Mouse (Mus musculus): ENCODE data around the gene Rnf224. TPM values are rescaled to one million over a fixed set of nuclear protein-coding genes. Genes with fewer than 3 reads are reported as not detected.

The Rnf224 gene
- not detected in 2 replicates for polyA plus RNA-seq (2016; fragmentation: Nextera tagmentation; extraction: Ambion mirVana)

DNA sequence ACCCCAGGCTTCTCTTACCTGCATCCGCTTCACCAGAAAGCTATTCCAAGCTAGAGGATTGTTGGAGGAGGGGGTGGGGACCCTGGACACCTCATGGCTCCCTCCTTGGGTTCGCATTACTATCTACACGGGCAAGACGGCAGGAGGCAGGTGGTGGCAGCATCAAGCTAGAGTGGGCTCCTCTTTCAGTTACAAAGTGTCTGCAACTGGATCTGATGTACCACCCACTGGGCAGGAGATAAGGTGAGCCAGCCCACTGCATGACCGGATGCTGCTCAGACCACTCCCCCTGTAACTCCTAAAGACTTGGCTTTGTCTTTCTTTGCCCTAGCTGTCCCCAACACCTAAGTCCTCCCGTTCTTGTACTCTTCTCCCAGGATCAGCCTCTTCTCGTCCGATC is at the start of gene Rnf224:
Rnf224 (minus strand) TSS at position 174 of the 400 bp plus-strand sequence.
- no peak for DNase-seq (ENCODE audit: low spot score)
- Histone ChIP-seq H3K27ac (replicated peaks) (no peak within 1 kb of the TSS), H3K4me1 (peaks cover 20% of the 10 kb centered on the region), H3K36me3 (replicated peaks) (no peaks in the 10 kb centered on the region), H3K9me3 (no peaks in the 10 kb centered on the region), H3K27me3 (replicated peaks; ENCODE audit: low read depth, poor library complexity, severe bottlenecking) (peaks cover 36% of the 10 kb centered on the region), H3K4me3 (no peak within 1 kb of the TSS)
- 32% methylated on average over 8 of the region's 8 CpGs for WGBS

DNA sequence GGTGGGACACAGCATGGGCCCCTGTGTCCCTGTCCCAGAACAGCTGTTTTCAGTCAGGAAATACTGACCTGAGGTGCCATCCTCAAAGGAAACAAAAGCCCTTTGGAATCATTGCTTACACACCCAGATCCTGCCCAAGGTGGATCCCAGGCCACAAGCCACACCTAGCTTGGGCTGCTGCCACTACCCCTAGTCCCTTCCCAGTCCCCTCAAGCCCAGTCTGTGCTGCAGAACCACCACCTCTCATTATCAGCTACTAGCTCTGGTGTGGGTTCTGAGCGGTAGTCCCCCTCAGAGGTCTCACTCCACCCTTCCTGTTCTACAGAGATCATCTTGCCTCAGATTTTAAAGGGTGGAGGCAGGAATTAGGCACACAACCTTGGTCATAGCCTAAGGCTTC is 49.7 kb upstream of the Rnf224 start:
- H3K27ac ChIP-seq (replicated peaks) = no peak overlapping the region

DNA sequence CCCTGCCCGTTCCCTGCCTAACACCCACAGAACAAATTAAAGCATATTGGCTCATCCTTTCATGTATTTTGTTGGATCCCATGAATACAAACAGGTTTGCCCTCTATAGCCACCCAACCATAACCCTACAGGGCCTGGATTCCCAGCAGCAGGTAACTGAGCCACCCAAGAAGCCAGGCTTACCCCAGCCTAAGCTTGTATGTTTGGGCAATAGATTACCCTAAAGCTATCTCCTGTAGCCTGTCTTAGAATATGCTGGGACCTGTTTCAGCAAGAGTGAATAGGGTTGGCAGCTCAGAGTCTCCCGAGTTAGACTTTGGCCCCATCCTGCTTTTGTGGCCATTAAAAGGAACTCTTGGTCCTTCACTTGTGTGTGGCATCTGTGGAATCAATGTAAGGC is 49.0 kb upstream of the Rnf224 start:
- 88% methylated on average over 2 of the region's 2 CpGs for WGBS
- peaks cover 61% of the 10 kb centered on the region for H3K36me3 ChIP-seq (replicated peaks)
- H3K27ac ChIP-seq (replicated peaks) = no peak overlapping the region
- peaks cover 43% of the 10 kb centered on the region for H3K27me3 ChIP-seq (replicated peaks; ENCODE audit: low read depth, poor library complexity, severe bottlenecking)
- no peaks in the 10 kb centered on the region for H3K9me3 ChIP-seq
- H3K4me3 ChIP-seq = no peak overlapping the region
- H3K4me1 ChIP-seq = peaks cover 10% of the 10 kb centered on the region
- DNase-seq (ENCODE audit: low spot score) = no peak

More for the DNA sequence above, 49.7 kb upstream of the Rnf224 start:
- no peak for DNase-seq (ENCODE audit: low spot score)
- Histone ChIP-seq H3K4me3 (no peak overlapping the region), H3K27me3 (replicated peaks; ENCODE audit: low read depth, poor library complexity, severe bottlenecking) (peaks cover 51% of the 10 kb centered on the region), H3K36me3 (replicated peaks) (peaks cover 53% of the 10 kb centered on the region), H3K4me1 (peaks cover 17% of the 10 kb centered on the region), H3K9me3 (no peaks in the 10 kb centered on the region)
- 73% methylated on average over 1 of the region's 1 CpGs for whole genome bisulfite sequencing

DNA sequence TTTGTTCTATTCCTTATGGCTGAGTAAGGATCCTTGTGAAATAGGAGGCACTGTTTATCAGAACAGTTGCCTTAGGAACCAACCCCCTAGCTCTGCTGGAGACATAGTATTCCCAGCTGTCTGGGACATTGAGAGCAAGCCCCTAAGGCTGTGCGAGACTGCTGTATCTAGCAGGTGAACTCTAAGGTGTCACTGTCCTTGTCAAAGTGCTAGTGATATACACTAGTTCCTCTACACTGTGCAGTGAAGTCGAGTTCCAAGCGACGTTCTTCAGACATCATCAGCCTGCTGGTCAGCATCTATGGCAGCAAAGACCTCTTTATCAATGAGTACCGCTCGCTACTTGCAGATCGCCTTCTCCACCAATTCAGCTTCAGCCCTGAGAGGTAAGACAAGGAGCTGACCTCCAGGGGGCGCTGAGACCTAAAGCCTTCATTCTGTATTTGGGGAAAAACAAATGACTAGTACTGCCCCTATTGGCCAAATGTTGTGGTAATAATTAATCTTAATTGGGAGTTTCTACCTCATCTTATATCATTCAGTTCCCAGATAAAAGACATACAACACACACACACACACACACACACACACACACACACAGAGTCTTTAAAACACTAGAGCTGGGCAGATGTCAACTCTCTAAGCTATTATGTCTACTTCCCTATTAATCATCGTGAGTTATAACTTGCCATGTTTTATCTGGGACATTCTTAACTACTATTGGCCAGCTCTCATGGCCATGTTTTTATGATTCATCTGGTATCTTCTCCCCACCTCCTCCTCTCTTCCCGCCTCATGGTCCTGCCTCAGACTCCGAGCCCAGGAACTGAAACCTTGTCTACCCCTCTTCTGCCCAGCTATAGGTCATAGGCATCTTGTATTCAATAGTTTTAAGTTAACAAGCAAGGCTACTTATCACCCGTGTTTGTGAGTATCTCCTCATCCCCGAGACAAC is 42.6 kb upstream of the Rnf224 start:
- H3K27ac ChIP-seq (replicated peaks) = no peak overlapping the region
- WGBS = 64% methylated on average over 13 of the region's 13 CpGs
- H3K36me3 ChIP-seq (replicated peaks) = peaks cover 99% of the 10 kb centered on the region
- peak; percentile 81 for DNase-seq (ENCODE audit: low spot score)
- no peaks in the 10 kb centered on the region for H3K27me3 ChIP-seq (replicated peaks; ENCODE audit: low read depth, poor library complexity, severe bottlenecking)
- H3K9me3 ChIP-seq = no peaks in the 10 kb centered on the region
- H3K4me3 ChIP-seq = no peak overlapping the region
- H3K4me1 ChIP-seq = no peaks in the 10 kb centered on the region

DNA sequence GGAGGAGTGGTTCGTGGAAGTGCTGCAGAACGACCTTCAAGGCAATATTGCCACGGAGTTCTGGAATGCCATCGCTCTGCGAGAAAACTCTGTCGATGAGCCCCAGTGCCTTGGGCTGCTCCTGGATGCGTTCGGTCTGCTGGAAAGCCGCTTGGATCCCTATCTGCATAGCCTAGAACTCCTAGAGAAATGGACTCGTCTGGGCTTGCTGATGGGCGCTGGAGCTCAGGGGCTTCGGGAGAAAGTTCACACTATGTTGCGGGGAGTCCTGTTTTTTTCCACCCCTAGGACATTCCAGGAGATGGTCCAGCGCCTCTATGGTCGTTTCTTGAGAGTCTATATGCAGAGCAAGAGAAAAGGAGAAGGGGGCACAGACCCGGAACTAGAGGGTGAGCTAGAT is 36.4 kb upstream of the Rnf224 start:
- DNase-seq (ENCODE audit: low spot score) = no peak

DNA sequence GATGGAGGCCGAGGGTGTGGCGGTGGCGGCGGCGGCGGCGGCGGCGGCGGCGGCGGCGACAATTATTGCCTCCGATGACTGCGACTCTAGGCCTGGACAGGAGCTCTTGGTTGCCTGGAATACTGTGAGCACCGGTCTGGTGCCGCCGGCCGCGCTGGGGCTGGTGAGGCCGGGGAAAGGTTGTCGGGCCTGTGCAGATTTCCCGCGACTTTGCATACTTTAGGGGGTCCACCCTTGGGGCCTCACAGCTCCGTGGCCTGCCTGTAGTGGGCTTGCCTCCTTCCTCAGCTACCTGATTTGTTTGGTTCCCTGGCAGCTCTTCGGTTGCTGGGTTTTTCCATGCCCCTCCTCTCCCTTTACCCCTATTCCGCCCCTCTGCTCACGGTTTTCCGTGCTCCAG is 35.9 kb upstream of the Rnf224 start:
- WGBS = under 1% methylated on average over 29 of the region's 29 CpGs
- H3K36me3 ChIP-seq (replicated peaks) = peaks cover 81% of the 10 kb centered on the region
- peak overlapping the region; percentile 88 for H3K27ac ChIP-seq (replicated peaks)

More for the DNA sequence above, 36.4 kb upstream of the Rnf224 start:
- Histone ChIP-seq H3K36me3 (replicated peaks) (peaks cover 82% of the 10 kb centered on the region), H3K27me3 (replicated peaks; ENCODE audit: low read depth, poor library complexity, severe bottlenecking) (no peaks in the 10 kb centered on the region), H3K4me1 (peaks cover 26% of the 10 kb centered on the region), H3K9me3 (no peaks in the 10 kb centered on the region), H3K4me3 (peak overlapping the region; percentile 98), H3K27ac (replicated peaks) (peak overlapping the region; percentile 88)
- WGBS = 41% methylated on average over 16 of the region's 16 CpGs

DNA sequence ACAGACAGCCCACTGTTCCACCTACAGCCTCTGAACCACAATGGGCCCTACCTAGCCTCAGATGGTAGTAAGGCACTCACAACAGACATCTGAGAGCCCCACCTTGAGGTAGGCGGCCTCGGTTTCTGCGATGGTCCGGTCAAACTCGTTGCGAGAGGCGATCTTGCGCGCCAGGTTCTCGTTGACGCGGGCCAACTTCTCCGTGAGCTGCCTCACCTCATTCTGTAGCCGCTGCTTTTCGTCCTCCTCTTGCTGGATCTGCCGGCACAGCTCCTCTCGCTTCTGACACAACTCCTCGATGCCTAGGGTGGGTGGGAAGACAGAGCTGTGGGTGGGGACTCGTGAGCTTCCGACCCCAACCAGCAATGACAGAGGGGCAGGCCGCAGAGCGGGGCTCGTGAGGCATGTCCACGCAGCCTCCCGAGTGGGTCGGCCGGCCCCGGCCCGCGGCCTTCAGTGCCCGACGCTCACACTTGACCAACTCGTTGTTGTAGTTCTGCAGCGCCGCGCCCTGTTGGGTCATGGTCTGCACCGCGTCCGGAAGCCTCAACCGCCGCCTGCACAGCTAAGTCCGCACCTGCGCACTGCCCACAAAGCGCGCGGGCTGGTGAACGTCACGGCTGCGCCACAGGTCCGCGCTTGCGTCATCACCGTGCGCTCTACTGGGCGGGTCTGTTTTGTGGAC is 35.4 kb upstream of the Rnf224 start, which contains the start of the genes Ssna1 and Anapc2:
Ssna1 (minus strand) TSS at position 612 of the 685 bp plus-strand sequence.
Anapc2 (plus strand) TSS at position 652 of the 685 bp plus-strand sequence.
- Histone ChIP-seq H3K9me3 (no peaks in the 10 kb centered on the region), H3K4me1 (peaks cover 30% of the 10 kb centered on the region), H3K36me3 (replicated peaks) (peaks cover 81% of the 10 kb centered on the region), H3K27ac (replicated peaks) (peak within 1 kb of the TSS; percentile 88), H3K4me3 (peak within 1 kb of the TSS; percentile 98), H3K27me3 (replicated peaks; ENCODE audit: low read depth, poor library complexity, severe bottlenecking) (no peaks in the 10 kb centered on the region)
- peak; percentile 99 for DNase-seq (ENCODE audit: low spot score)
- under 1% methylated on average over 55 of the region's 55 CpGs for WGBS

More for the DNA sequence above, 35.9 kb upstream of the Rnf224 start:
- Histone ChIP-seq H3K4me3 (peak overlapping the region; percentile 98), H3K27me3 (replicated peaks; ENCODE audit: low read depth, poor library complexity, severe bottlenecking) (no peaks in the 10 kb centered on the region), H3K4me1 (peaks cover 26% of the 10 kb centered on the region), H3K9me3 (no peaks in the 10 kb centered on the region)
- no peak for DNase-seq (ENCODE audit: low spot score)

DNA sequence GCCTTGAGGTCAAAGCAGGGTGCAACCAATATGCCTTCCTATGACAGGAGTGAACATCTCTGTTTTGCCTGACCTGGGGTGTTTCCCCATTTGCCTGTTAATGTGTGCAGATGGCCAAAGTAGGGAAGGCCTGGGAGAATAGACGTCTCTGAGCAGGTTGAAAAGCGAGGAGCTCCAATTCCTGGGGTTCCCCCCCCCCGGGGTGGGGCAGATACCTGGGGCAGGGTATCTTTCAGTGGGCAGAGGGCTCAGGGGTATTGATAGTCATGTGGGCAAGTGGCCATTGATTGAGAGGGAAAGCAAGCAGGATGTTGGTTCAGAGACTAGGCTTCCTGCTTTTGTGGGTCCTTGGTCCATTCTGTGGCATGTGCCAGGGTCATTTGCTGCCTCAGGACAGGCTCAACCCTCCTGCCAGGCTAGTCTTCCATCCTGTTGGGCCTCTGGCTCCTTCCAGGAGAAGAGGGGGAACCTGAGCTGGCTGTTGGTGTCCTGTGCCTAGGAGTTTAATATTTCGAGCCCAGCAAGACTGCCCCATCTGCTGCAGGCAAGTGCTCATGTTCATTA is 31.2 kb upstream of the Rnf224 start:
- no peaks in the 10 kb centered on the region for H3K9me3 ChIP-seq
- peaks cover 56% of the 10 kb centered on the region for H3K4me1 ChIP-seq
- WGBS = 72% methylated on average over 4 of the region's 4 CpGs
- H3K4me3 ChIP-seq = 0 out of 2 replicates have a peak overlapping the region, but pooled peaks have one; percentile 13
- DNase-seq (ENCODE audit: low spot score) = no peak
- peaks cover 25% of the 10 kb centered on the region for H3K27me3 ChIP-seq (replicated peaks; ENCODE audit: low read depth, poor library complexity, severe bottlenecking)
- no peak overlapping the region for H3K27ac ChIP-seq (replicated peaks)
- peaks cover 45% of the 10 kb centered on the region for H3K36me3 ChIP-seq (replicated peaks)

DNA sequence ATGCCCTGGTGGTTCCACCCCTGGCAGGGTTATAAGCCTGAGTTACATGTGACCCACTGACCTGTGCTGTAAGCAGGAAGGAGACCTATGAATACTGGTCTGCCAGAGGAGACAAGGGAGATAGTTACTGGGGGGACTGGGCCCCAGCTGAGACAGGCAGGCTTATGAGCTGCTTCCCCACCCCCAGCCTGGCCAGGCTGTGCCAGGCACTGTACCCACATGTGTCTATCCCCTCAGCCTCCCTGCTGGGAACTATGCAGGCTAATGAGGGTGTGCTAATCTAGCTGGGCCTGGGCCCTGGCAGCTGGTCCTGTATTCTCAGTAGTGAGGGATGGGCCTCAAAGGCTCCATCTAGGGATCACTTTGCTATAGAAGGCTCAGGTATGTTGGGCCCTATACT is 30.7 kb upstream of the Rnf224 start:
- Histone ChIP-seq H3K4me3 (0 out of 2 replicates have a peak overlapping the region, but pooled peaks have one; percentile 12), H3K36me3 (replicated peaks) (peaks cover 45% of the 10 kb centered on the region), H3K27me3 (replicated peaks; ENCODE audit: low read depth, poor library complexity, severe bottlenecking) (peaks cover 28% of the 10 kb centered on the region), H3K9me3 (no peaks in the 10 kb centered on the region), H3K4me1 (peaks cover 55% of the 10 kb centered on the region), H3K27ac (replicated peaks) (no peak overlapping the region)
- no peak for DNase-seq (ENCODE audit: low spot score)

DNA sequence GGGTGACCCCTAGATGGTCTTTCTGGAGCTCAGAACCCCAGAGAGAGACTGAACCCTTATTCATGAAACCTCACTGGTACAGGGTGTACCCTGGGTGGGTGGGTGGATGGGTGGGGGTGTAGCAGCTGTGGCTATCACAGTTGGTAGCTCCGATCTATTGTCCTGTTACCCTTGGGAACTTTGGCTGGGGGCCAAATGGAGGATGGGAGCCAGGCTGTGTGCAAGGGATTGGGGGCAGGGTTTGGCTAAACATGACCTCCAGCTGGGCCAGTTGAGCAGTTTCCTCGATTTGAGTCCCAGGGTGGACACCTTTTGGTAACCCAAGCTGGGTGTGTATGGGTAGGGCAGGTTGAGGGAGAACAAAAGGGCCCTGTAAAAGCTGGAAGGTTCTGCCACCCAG is 30.1 kb upstream of the Rnf224 start:
- WGBS = 72% methylated on average over 2 of the region's 2 CpGs
- Histone ChIP-seq H3K4me1 (peaks cover 60% of the 10 kb centered on the region), H3K9me3 (no peaks in the 10 kb centered on the region), H3K27me3 (replicated peaks; ENCODE audit: low read depth, poor library complexity, severe bottlenecking) (peaks cover 28% of the 10 kb centered on the region), H3K27ac (replicated peaks) (no peak overlapping the region), H3K36me3 (replicated peaks) (peaks cover 45% of the 10 kb centered on the region), H3K4me3 (peak overlapping the region; percentile 12; the same call in 1 of the 2 replicates)
- DNase-seq (ENCODE audit: low spot score) = no peak

DNA sequence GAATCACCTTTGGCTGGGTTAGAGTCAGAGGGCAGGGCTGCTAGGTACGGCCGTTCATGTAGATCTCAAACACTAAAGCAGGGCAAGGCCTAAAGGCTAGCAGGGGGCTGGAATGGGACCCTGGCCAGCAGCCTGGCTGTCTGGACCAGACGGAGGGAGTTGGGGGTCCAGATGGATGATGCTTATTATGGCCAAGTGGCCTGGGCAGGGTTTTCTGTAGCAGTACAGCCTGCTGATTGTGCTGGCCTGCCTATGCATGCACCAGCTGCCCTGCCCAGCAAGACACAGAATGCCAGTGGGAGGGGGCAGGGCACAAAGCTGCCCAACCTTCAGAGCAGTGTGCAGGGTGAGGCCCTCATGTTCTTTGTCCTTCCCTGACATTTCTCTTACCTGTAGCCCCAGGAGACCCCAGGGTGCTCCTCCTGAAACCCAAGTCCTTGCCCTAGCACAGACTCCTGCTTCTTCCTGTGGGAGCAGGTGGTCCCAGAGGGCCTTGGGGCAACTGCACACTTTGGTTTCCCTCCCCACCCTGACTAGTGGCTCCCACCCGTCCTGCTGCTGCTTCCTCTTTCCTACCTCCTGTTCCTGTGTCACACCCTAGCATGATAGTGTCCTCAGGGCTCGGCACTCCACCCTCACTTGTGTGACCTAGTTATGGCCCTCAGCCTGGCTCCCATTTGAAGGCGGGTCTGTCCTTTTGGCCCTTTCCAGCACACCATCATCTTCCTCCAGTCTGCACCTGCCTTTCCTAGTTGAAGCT is 29.5 kb upstream of the Rnf224 start:
- Histone ChIP-seq H3K36me3 (replicated peaks) (peaks cover 43% of the 10 kb centered on the region), H3K4me1 (peaks cover 55% of the 10 kb centered on the region), H3K4me3 (peak overlapping the region; percentile 19; the same call in 1 of the 2 replicates), H3K27me3 (replicated peaks; ENCODE audit: low read depth, poor library complexity, severe bottlenecking) (peaks cover 28% of the 10 kb centered on the region), H3K27ac (replicated peaks) (no peak overlapping the region), H3K9me3 (no peaks in the 10 kb centered on the region)
- no peak for DNase-seq (ENCODE audit: low spot score)
- 66% methylated on average over 6 of the region's 6 CpGs for WGBS

Measured in embryonic facial prominence, embryonic 10.5 days (tissue).